Mouse (Mus musculus) kidney, embryonic 14.5 days (tissue): ENCODE data around the gene Zfp57. TPM values are rescaled to one million over a fixed set of nuclear protein-coding genes. Genes with fewer than 3 reads are reported as not detected.
"Not testable (repeated sequence)": the region's sequence is repeated elsewhere in the genome, so short reads cannot be mapped to it uniquely, and the experiment has no call there.

Experiments used
- ATAC-seq: fragments of 200-750 bp; cut with Nextera tagmentation; 2 replicates; pipeline ENCODE4 v1.8.0; 2017; ENCODE audit warnings: moderate number of reproducible peaks, mild to moderate bottlenecking, moderate TSS enrichment, moderate library complexity; ENCODE audit not compliant: low FRiP score, low TSS enrichment
- H3K27ac ChIP-seq: fragments of 300-500 bp; sonication (generic); 2 replicates; pipeline ENCODE4 v1.5.1; 2014; ENCODE audit warnings: low read depth, mild to moderate bottlenecking, low read length, moderate library complexity, mixed read lengths
- H3K27me3 ChIP-seq: fragments of 300-500 bp; sonication (generic); 2 replicates; pipeline ENCODE4 v1.6.1; 2014; ENCODE audit warnings: mild to moderate bottlenecking, low read length; ENCODE audit not compliant: control insufficient read depth, insufficient read depth
- H3K36me3 ChIP-seq: fragments of 300-500 bp; sonication (generic); 2 replicates; pipeline ENCODE4 v1.6.1; 2014; ENCODE audit warnings: low read length, mixed read lengths; ENCODE audit not compliant: control insufficient read depth, insufficient read depth
- H3K4me1 ChIP-seq: fragments of 300-500 bp; sonication (generic); 2 replicates; pipeline ENCODE4 v1.6.1; 2014; ENCODE audit warnings: low read length, mixed read lengths; ENCODE audit not compliant: control insufficient read depth, insufficient read depth
- H3K4me2 ChIP-seq: fragments of 300-500 bp; sonication (generic); replicated peaks from 2 replicates; pipeline ENCODE4 v1.6.1; 2014; ENCODE audit warnings: low read depth, mild to moderate bottlenecking, low read length
- H3K4me3 ChIP-seq: fragments of 300-500 bp; sonication (generic); 2 replicates; pipeline ENCODE4 v1.5.1; 2014; ENCODE audit warnings: mild to moderate bottlenecking, low read length
- H3K9ac ChIP-seq: fragments of 300-500 bp; sonication (generic); 2 replicates; pipeline ENCODE4 v1.6.1; 2014; ENCODE audit warnings: low read depth, mild to moderate bottlenecking, low read length, moderate library complexity
- H3K9me3 ChIP-seq: fragments of 300-500 bp; sonication (generic); 2 replicates; pipeline ENCODE4 v1.6.1; 2016; ENCODE audit warnings: low read length; ENCODE audit not compliant: control insufficient read depth
- WGBS: fragments of 180-500 bp; shearing (Covaris S2); extraction: QIAGEN DNeasy Blood & Tissue Kit; methylation state at CpG from one replicate; pipeline ENCODE4 v1.1.7; 2014; 5-methylcytosine and 5-hydroxymethylcytosine counted together
- polyA plus RNA-seq: library from polyadenylated mRNA; unstranded; fragments of >200 nt; fragmentation: Nextera tagmentation; extraction: Ambion mirVana; gene quantifications from 2 replicates; pipeline ENCODE4 v1.2.1, GENCODE M21; 2014

Zfp57 gene
- polyA plus RNA-seq, 1 experiment from 2014 or later: 67.5 TPM

GRCm38 (mm10) chr17:37003366-37003765, 2.4 kb downstream of the Zfp57 start:
- H3K4me3 ChIP-seq: peak overlapping the region; percentile 70
- H3K27me3 ChIP-seq: no peaks in the 10 kb centered on the region
- peak overlapping the region; percentile 83; the same call in 1 of the 2 replicates for H3K27ac ChIP-seq
- H3K36me3 ChIP-seq: peaks cover 8% of the 10 kb centered on the region; the same call in 1 of the 2 replicates
- peak overlapping the region; percentile 79 for H3K4me2 ChIP-seq
- H3K9ac ChIP-seq: peak overlapping the region; percentile 87
- WGBS: 51% methylated on average over 4 of the region's 4 CpGs
- H3K4me1 ChIP-seq: no peaks in the 10 kb centered on the region; the same call in 1 of the 2 replicates
- no peaks in the 10 kb centered on the region for H3K9me3 ChIP-seq
- no peak for ATAC-seq

GRCm38 (mm10) chr17:37008161-37008560, 7.2 kb downstream of the Zfp57 start:
- 85% methylated on average over 6 of the region's 6 CpGs for WGBS
- ATAC-seq: no peak
- Histone ChIP-seq H3K36me3 (peaks cover 21% of the 10 kb centered on the region), H3K4me2 (no peak overlapping the region), H3K9ac (no peak overlapping the region), H3K4me3 (no peak overlapping the region), H3K27me3 (no peaks in the 10 kb centered on the region), H3K27ac (no peak overlapping the region), H3K4me1 (no peaks in the 10 kb centered on the region; the same call in 1 of the 2 replicates), H3K9me3 (no peaks in the 10 kb centered on the region)

GRCm38 (mm10) chr17:37009460-37010042, 8.6 kb downstream of the Zfp57 start:
- H3K27ac ChIP-seq: no peak overlapping the region
- no peak overlapping the region for H3K9ac ChIP-seq
- H3K4me1 ChIP-seq: no peaks in the 10 kb centered on the region
- H3K27me3 ChIP-seq: no peaks in the 10 kb centered on the region
- H3K9me3 ChIP-seq: no peaks in the 10 kb centered on the region
- WGBS: 95% methylated on average over 17 of the region's 17 CpGs
- H3K4me2 ChIP-seq: no peak overlapping the region
- peaks cover 21% of the 10 kb centered on the region for H3K36me3 ChIP-seq
- ATAC-seq: no peak
- H3K4me3 ChIP-seq: no peak overlapping the region

GRCm38 (mm10) chr17:37011719-37012118, 10.8 kb downstream of the Zfp57 start:
- 83% methylated on average over 3 of the region's 3 CpGs for WGBS
- no peak for ATAC-seq
- Histone ChIP-seq H3K9ac (no peak overlapping the region), H3K4me3 (no peak overlapping the region), H3K27me3 (no peaks in the 10 kb centered on the region), H3K4me1 (no peaks in the 10 kb centered on the region), H3K4me2 (no peak overlapping the region), H3K9me3 (no peaks in the 10 kb centered on the region), H3K27ac (no peak overlapping the region), H3K36me3 (peaks cover 19% of the 10 kb centered on the region)

- Histone ChIP-seq H3K4me1 (no peaks in the 10 kb centered on the region), H3K27me3 (no peaks in the 10 kb centered on the region), H3K4me3 (no peak overlapping the region), H3K36me3 (peaks cover 16% of the 10 kb centered on the region), H3K27ac (no peak overlapping the region), H3K9ac (no peak overlapping the region), H3K4me2 (no peak overlapping the region), H3K9me3 (no peaks in the 10 kb centered on the region)
- WGBS: 66% methylated on average over 5 of the region's 5 CpGs
- ATAC-seq: no peak
These were observed 11.2 kb downstream of the Zfp57 start for GRCm38 (mm10) chr17:37012141-37012540.

GRCm38 (mm10) chr17:37016333-37016732, 15.4 kb downstream of the Zfp57 start:
- Histone ChIP-seq H3K27ac (no peak overlapping the region), H3K36me3 (no peaks in the 10 kb centered on the region), H3K4me2 (no peak overlapping the region), H3K27me3 (no peaks in the 10 kb centered on the region), H3K9ac (no peak overlapping the region), H3K9me3 (no peaks in the 10 kb centered on the region), H3K4me3 (no peak overlapping the region), H3K4me1 (no peaks in the 10 kb centered on the region)
- ATAC-seq: no peak

GRCm38 (mm10) chr17:37018328-37018727, 17.4 kb downstream of the Zfp57 start:
- Histone ChIP-seq H3K9ac (no peak overlapping the region), H3K9me3 (no peaks in the 10 kb centered on the region), H3K27ac (no peak overlapping the region), H3K4me2 (no peak overlapping the region), H3K36me3 (no peaks in the 10 kb centered on the region), H3K27me3 (no peaks in the 10 kb centered on the region), H3K4me1 (no peaks in the 10 kb centered on the region), H3K4me3 (no peak overlapping the region)
- no peak for ATAC-seq
- 77% methylated on average over 3 of the region's 3 CpGs for WGBS

- H3K36me3 ChIP-seq, H3K9me3 ChIP-seq, H3K9ac ChIP-seq, H3K4me1 ChIP-seq, H3K4me3 ChIP-seq, H3K4me2 ChIP-seq, ATAC-seq, H3K27me3 ChIP-seq, H3K27ac ChIP-seq: not testable (repeated sequence)
- 95% methylated on average over 5 of the region's 5 CpGs for WGBS
These were observed 18.3 kb downstream of the Zfp57 start for GRCm38 (mm10) chr17:37019242-37019641.

GRCm38 (mm10) chr17:37022628-37023576, 21.9 kb downstream of the Zfp57 start, which contains the start of gene Mog:
Gene Mog (minus strand): TSS chr17:37023398.
- H3K27ac ChIP-seq: no peak within 1 kb of the TSS
- H3K36me3 ChIP-seq: no peaks in the 10 kb centered on the region
- WGBS: 74% methylated on average over 9 of the region's 9 CpGs
- no peak within 1 kb of the TSS for H3K9ac ChIP-seq
- no peaks in the 10 kb centered on the region for H3K27me3 ChIP-seq
- H3K4me1 ChIP-seq: no peaks in the 10 kb centered on the region
- no peak within 1 kb of the TSS for H3K4me2 ChIP-seq
- H3K9me3 ChIP-seq: no peaks in the 10 kb centered on the region
- no peak within 1 kb of the TSS for H3K4me3 ChIP-seq
- ATAC-seq: no peak
